Mouse (Mus musculus): ENCODE data around the gene Ttll4. TPM values are rescaled to one million over a fixed set of nuclear protein-coding genes. Genes with fewer than 3 reads are reported as not detected.

Ttll4 gene
- polyA plus RNA-seq, 1 experiment, result 9.1 TPM

DNA sequence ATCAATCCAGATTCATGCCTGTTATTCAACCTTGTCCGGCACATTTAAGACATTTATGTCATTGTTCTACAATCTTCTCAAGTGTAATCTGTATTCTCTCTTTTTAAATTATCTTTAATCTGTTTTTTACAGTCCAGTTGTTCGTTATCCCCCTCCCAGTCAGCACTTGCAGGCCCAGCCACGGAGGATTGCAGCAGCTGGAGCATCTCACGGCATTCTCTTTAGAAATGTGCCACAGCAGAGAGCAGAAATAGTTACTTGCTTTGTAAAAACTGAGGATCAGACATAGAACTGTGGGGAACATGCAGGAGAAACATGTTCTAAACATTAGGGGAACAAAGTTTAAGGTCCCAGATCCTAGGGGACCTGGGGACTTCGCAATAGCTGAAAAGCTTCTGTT is 43.5 kb downstream of the Ttll4 start:
- 40% methylated on average over 5 of the region's 5 CpGs for WGBS
- no peak for DNase-seq (ENCODE audit: low read depth, low spot score)

DNA sequence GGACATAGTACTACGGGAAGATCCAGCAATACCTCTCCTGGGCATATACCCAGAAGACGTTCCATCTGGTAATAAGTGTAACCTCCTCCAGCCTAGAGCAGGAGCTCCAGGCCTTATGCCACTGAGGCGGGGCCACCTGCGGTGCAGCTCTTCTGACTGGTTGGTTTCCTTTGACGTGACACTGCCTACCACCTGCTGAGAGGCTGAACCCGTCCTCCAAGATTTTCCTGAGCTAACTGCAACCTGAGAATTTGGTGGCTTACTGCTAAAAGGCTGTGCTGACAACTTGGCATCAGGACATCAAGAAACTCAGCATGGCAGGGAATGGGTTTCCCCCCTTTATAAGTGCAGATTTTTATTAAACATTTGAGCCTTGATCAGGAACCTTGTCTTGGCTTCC is 48.0 kb downstream of the Ttll4 start:
- no peak for DNase-seq (ENCODE audit: low read depth, low spot score)
- 39% methylated on average over 6 of the region's 6 CpGs for WGBS

DNA sequence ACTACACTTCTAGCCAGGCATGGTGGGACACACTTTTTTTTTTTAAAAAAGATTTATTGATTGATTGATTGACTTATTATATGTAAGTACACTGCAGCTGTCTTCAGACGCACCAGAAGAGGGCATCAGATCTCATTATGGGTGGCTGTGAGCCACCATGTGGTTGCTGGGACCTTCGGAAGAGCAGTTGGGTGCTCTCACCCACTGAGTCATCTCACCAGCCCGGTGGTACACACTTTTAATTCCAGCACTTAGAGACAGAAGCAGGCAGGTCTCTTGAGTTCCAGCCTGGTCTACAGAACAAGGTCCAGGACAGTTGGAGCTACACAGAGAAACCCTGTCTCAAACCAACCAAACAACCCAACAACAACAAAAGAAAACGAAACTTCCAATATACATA is 50.5 kb downstream of the Ttll4 start:
- WGBS, result 51% methylated on average over 4 of the region's 4 CpGs
- DNase-seq (ENCODE audit: low read depth, low spot score), result no peak

- no peak for DNase-seq (ENCODE audit: low read depth, low spot score)
- 38% methylated on average over 5 of the region's 5 CpGs for WGBS
These were observed 51.0 kb downstream of the Ttll4 start for GRCm38 (mm10) chr1:74712461-74713098.

DNA sequence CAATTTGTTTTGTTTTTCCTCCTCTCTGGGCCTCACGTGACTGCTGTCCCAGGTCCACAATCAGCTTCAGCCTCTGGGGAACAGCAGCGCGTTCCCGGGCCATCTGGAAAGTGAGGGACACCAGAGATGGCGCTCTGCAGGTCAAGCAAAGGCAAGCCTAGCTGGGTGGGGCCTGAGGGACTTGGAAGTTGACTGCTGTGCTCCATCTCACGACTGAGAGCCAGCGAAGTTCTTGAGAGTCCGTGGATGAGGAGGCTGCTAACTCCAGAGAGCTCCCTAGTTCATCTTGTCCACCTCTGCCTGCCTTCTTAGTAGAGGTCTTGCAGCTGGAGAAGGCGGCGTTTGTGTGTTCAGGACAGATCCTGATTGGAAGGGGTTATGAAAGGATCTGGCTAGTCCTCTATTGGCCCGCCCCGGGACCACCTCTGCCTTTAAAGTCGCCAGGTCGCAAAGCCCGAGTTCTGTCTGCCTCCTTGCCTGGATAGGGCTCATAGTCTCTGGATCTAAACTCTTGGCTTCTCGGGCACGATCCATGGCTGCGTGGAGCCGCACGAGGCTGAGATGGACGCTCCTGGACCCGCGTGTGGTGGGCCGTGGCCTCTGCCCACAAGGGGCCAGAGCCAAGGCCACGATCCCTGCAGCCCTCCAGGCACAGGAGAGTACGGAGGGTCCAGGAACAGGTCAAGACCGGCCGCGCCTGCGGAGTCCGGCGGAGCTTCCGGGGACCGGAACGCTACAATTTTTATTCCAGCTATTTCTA is 51.7 kb downstream of the Ttll4 start, which contains the start of gene Cyp27a1:
TSS of gene Cyp27a1 (plus strand) at position 476 of the 760 bp plus-strand sequence.
- 4% methylated on average over 35 of the region's 35 CpGs for WGBS
- DNase-seq (ENCODE audit: low read depth, low spot score), result peak; percentile 52

DNA sequence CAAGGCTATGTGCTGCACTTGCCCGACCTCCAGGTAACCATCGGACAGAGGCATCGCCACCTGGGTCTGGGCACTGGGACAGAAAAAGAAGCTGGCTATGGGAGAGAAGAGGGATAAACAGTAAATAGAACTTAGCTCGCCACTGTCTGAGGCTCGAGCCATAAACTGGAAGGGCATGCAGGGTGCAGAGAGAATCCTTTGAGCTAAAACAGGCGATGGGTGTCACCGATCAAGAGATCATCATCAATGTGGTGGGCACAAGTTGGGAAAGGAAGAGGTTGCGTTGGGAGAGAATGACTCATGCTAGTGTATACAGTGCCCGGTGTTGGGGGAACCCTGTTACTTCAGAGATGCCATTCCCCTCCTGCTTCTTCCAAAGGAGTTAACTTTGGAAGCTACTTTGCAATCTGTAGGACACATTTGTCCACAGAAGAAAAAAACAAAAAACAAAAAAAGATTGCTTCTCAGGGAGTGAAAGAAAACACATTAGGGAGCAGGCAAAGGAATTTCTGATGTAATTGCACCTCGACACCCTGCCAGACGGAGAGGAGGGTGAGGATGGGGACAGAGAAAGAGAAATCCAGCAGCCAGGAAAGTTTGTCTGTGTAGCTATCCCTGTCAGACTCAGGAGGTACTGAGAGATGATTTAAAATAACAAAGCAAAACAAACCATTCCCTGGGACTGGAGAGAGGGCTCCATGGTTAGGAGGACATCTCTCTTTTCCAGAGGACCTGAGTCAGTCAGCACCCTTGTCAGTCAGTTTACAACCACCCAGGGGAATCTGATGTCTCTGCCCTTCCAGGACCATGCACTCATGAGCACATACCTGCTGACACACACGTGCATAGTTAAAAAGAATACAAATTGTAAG is 52.5 kb downstream of the Ttll4 start:
- DNase-seq (ENCODE audit: low read depth, low spot score), result no peak
- WGBS, result 16% methylated on average over 12 of the region's 12 CpGs

DNA sequence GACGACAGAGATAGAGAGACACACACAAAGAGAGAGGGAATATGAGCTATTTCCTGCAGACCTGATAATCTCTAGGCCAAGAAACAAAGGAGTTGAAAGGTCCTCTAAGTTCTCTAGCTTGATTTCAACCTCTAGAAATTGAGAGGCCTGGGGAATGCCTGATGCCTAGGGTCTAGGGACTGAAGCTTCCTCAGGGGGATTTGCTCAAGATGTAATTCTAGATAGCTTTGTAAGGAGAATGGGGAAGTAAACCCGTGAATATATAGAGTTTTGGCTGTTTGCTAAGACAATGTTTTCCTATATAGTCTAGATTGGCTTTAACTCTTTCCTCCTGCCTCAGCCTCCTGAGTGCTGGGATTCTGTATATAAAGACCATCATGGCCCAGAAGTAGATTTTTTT is 53.4 kb downstream of the Ttll4 start:
- DNase-seq (ENCODE audit: low read depth, low spot score), result no peak
- WGBS, result 38% methylated on average over 2 of the region's 2 CpGs

GRCm38 (mm10) chr1:74715468-74715867 is 53.9 kb downstream of the Ttll4 start:
- DNase-seq (ENCODE audit: low read depth, low spot score), result no peak
- WGBS, result 76% methylated on average over 5 of the region's 5 CpGs

GRCm38 (mm10) chr1:74715886-74716285 is 54.3 kb downstream of the Ttll4 start:
- DNase-seq (ENCODE audit: low read depth, low spot score), result no peak
- 88% methylated on average over 6 of the region's 6 CpGs for WGBS

DNA sequence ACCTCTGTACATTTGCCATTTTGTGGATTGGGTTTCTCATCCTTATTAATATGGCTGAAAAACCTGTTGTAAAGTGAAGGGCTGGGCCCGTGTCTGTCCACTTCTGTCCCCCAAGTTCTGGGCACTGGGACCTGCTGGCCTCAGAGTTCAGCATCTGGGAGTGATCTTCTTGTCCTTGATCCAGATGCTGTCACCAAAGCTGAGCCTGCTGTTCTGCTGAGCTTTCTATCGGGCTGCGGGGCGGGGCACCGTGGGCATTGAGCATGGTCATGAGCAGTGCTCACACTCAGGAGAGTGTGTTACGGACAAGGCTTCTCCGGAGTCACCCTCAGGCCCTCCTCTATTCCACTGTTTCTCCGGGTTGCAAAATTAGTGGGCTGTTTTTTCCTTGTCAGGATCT is 56.6 kb downstream of the Ttll4 start:
- 82% methylated on average over 8 of the region's 8 CpGs for WGBS
- DNase-seq (ENCODE audit: low read depth, low spot score), result no peak

DNA sequence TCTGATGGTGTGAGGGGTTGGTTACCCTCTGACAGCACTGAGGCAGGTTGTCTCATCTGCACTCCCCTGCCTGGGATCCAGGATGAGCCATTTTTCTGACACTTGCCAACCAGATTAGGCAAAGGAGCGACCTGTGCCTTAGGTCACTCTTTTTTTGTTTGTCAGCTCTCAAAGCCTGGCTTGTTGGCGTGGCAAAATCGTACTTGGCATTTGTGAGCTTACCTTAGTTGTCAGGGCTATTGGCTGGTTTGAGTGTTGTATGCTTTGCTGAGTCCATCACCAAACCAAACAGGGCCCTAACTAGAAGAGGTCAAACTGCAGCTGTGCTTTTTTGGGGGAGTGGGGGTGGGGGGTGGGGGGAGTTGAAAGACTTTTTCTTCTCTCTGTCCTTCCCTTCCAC is 57.7 kb downstream of the Ttll4 start:
- 87% methylated on average over 3 of the region's 3 CpGs for WGBS
- DNase-seq (ENCODE audit: low read depth, low spot score), result no peak

DNA sequence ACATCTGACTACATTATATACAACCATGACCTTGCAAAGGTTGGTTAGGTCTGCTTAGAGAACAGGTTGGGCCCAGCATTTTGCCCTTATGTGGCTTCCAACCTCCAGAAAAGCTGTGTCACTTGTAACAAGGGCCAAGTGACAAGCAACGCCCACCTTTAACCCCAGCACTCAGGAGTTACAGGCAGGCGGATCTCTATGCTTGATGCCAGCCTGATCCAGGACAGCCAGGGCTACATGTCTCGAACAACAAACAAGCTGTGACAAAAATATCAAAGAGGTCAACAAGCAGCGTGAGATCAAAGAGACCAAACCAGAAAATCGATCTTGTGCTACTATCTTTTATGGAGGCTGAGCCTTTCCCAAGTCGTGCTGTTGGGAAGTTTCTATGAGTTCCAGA is 60.1 kb downstream of the Ttll4 start:
- WGBS, result 76% methylated on average over 6 of the region's 6 CpGs
- no peak for DNase-seq (ENCODE audit: low read depth, low spot score)

- DNase-seq (ENCODE audit: low read depth, low spot score), result no peak
- WGBS, result 85% methylated on average over 2 of the region's 2 CpGs
These were observed 62.2 kb downstream of the Ttll4 start for GRCm38 (mm10) chr1:74723748-74724147.

GRCm38 (mm10) chr1:74726114-74726513 is 64.6 kb downstream of the Ttll4 start:
- 14% methylated on average over 5 of the region's 5 CpGs for WGBS
- DNase-seq (ENCODE audit: low read depth, low spot score), result no peak

- DNase-seq (ENCODE audit: low read depth, low spot score), result peak; percentile 67
- WGBS, result 16% methylated on average over 5 of the region's 5 CpGs
These were observed 65.1 kb downstream of the Ttll4 start for GRCm38 (mm10) chr1:74726674-74727073.

DNA sequence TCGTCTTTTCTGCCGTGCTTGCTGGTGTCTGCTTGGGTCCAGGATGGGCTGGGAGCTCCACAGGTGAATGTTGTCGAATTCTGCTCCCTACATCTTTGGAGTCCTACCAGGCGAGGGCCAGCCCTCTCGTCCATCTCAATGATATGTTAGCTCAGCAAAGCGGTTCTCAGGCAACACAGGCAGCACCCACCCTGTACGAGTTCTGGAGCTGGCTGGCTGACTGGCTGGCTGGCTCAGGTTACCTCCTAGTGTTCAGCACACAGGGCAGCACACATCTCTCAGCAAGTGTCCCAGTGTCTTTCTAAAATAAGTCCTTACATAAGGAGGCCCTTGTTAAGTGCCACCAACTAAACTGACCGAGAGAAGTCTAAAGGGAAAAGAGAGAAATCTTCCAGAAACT is 66.9 kb downstream of the Ttll4 start:
- 88% methylated on average over 8 of the region's 8 CpGs for WGBS
- DNase-seq (ENCODE audit: low read depth, low spot score), result no peak

DNA sequence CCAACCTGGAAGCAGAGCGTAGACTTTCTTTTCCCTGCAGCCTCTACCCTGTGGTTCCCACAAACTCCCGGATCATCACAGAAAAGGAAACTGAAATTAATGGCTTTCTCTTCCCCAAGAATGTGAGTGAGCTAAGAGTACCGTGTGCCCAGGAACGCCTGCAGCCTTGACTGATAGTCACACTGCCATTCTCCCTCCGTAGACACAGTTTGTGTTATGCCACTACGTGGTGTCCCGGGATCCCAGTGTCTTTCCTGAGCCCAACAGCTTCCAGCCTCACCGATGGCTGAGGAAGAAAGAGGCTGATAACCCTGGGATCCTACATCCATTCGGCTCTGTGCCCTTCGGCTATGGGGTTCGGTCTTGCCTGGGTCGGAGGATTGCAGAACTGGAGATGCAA is 75.4 kb downstream of the Ttll4 start:
- no peak for DNase-seq (ENCODE audit: low read depth, low spot score)
- 87% methylated on average over 12 of the region's 12 CpGs for WGBS

- 92% methylated on average over 7 of the region's 7 CpGs for WGBS
These were observed 76.0 kb downstream of the Ttll4 start for GRCm38 (mm10) chr1:74737500-74737899.

GRCm38 (mm10) chr1:74740846-74741245 is 79.3 kb downstream of the Ttll4 start:
- no peak for DNase-seq (ENCODE audit: low read depth, low spot score)
- WGBS, result 88% methylated on average over 7 of the region's 7 CpGs

More at GRCm38 (mm10) chr1:74737500-74737899, 76.0 kb downstream of the Ttll4 start:
- DNase-seq (ENCODE audit: low read depth, low spot score), result no peak

- DNase-seq (ENCODE audit: low read depth, low spot score), result no peak
- WGBS, result 61% methylated on average over 5 of the region's 5 CpGs
These were observed 85.8 kb downstream of the Ttll4 start for GRCm38 (mm10) chr1:74747335-74747734.

Data from large intestine, adult 2 months (tissue).